Mouse (Mus musculus) kidney, postnatal 10 days (tissue): ENCODE measurements around the gene Mns1.
"Not testable (repeated sequence)": the region's sequence is repeated elsewhere in the genome, so short reads cannot be mapped to it uniquely, and the experiment has no call there.

ENCODE experiments used
- DNase-seq: peaks from one replicate; pipeline ENCODE4 v3.0.0; 2021; ENCODE audit warnings: mixed read lengths

The Mns1 gene

GRCm38 (mm10) chr9:72427861-72428260 lies 9.9 kb upstream of the Mns1 start:
- no peak for DNase-seq

GRCm38 (mm10) chr9:72434876-72435275 lies 2.9 kb upstream of the Mns1 start:
- no peak for DNase-seq

DNA sequence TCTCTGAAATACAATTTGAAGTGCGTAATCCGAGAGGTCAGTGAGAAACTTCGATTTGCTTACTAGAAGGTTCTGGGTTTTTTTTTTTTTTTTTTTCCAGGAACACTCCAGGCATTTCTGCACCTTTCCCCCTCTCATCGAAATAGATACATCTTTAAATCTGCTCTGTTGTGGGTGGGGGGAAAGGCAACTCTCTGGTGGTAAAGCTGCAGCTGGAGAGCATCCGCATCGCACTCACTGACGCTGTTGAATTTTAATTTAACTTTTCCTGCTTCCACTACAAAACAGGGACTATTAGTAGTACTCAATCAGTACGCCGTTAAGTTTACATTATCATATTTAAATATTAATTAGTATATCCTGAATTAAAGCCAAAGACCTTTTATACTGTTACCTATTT lies 938 bp downstream of the Mns1 start:
- DNase-seq, result no peak

- no peak for DNase-seq
Observed at GRCm38 (mm10) chr9:72440358-72440757, 2.5 kb downstream of the Mns1 start.

- no peak for DNase-seq
Observed at GRCm38 (mm10) chr9:72440948-72441926, 3.4 kb downstream of the Mns1 start.

DNA sequence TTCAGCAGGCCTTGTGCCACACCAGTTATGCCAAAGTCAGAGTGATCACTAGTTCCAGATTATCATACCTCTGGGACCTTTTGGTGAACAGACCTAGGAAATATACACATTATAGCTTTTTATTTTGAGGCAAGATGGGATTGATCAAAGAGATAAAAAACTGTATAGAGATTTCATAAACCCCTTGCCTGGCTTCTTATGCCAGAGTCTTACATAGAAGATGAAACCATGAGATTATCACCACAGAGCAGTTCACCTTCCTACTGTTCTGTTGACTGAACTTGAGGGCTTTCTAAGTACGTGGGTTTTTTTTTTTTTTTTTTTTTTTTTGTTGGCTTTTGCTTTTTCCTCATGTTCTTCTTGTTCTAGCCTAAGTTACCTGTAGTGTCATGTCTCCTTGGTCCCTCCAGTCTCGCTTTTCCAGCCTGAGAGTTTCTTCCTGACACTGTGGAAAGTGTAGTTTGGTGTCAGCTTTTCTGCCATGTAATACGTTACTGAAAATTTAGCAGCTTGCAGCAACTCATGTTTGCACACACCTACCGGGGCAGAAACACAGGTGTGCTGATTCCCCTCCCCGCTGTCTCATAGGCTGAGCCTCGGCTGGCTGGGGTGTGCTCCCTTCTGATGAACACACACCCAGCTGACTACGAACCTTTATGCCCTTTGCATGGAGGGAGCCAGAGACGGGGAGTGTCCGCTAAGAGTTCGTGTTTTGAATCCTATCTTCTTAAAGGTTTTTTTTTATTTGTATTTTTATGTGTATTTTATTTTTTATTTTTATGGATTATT lies 4.3 kb downstream of the Mns1 start:
- no peak for DNase-seq

DNA sequence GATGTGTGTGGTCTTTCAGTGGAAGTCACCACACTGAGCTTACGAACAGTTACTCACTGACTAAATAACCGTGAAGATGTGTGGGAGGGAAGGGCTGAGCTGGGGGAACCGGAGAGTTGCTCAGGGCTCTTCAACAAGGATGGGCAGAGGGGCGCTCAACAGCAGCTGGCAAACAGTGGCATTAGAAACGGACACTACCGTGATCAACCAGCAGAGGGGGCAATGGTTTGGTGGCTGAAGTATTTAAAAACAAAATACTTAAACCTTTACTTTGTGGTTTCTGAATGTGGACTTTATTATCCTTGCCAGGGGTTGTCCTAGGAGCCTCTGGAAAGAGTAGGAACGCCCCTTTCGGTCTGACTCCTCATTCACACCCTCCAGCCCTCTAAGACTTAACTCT lies 10.2 kb downstream of the Mns1 start:
- DNase-seq, result peak; percentile 77

DNA sequence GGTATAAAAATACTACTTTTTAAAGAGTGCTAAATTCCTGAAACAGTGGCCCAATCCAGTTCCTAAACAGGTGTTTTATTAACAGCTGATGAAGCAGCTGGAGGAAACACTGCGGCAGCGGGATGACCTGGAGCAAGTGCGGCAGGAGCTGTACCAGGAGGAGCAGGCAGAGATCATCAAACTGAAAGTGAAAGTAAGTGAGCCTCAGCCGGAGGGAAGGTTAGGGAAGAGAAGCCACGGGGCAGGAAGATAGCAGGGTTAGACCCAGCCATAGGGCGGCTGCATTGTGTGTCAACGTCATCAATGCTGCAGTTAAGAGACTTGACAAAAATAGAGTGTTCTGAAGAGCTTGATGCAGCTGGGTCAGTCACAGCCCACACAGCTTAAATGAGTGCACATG lies 11.6 kb downstream of the Mns1 start:
- no peak for DNase-seq

DNA sequence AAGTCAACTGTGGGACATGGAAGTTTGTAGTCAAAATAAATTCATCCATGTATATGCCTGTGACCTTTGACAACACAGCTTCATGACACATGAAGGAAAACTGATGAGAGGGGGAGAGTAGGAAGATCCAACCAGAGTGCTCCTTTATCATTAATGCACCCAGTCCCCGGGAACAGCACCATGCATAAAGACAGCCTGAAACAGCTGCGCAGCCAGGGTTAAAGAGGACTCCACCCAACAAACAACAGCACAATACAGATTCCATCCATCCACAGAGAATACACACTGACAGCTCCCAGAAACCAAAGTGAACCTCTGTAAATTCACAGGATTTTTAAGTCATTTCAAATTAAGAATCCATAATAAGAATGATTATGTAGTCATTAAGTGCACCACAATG lies 12.0 kb downstream of the Mns1 start:
- no peak for DNase-seq

DNA sequence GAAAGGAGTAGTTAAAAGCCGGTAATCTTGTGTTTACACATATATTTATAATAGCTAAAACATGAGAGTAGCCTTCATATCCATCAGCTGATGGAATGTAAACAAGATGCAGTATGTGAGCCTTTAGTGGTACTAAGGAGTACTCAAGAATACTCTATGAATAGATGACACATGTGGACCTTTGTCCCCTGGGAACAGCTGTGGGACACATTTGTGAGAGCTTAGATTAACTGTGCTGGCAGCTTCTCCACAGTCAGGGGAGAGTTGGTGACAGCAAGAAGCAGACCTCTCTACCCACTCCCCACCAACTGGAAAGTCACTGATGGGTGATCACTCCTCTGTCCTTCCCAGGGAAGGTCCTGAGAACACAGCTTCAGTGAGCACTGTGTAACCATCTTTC lies 12.6 kb downstream of the Mns1 start:
- DNase-seq, result no peak

DNA sequence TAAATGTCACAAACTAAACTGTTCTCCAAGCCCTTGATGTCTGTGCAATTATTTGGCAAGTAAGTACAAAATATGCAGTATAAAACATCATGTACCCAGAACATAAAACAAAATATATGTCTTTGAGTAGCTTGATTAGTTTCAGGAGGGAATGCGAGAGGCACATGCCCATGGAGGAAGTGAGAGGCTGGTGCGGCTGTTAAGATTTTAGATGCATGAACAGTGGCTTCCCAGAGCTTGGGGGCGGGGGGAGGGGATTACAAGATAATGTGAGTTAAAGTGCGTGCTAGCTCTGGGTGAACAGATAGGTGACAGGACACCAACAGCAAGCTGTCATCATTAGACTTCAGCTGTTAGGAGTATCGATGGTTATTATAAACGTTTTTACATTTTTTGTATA lies 13.3 kb downstream of the Mns1 start:
- DNase-seq, result no peak

GRCm38 (mm10) chr9:72454281-72454680 lies 16.5 kb downstream of the Mns1 start:
- DNase-seq, result not testable (repeated sequence)

- no peak for DNase-seq
Observed at GRCm38 (mm10) chr9:72456374-72456773, 18.6 kb downstream of the Mns1 start.

DNA sequence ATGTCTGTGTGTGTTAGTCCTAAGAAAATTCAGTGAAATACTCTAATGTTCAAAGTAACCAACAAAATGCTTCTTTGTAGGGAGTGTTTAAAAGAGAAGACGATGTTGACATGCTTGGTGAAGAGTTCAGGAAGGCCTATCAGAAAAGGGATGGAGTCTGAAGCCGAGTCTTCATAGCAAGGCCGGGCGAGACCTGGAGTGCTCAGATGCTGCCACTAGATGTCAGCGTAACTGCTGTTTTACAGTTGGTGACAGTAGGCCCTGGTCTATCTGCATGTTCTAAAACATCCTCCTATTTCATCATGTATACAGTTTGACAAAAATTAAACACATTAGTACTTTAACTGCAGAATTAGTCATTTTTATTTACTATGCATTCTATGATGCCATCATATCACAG lies 20.4 kb downstream of the Mns1 start:
- peak; percentile 82 for DNase-seq

DNA sequence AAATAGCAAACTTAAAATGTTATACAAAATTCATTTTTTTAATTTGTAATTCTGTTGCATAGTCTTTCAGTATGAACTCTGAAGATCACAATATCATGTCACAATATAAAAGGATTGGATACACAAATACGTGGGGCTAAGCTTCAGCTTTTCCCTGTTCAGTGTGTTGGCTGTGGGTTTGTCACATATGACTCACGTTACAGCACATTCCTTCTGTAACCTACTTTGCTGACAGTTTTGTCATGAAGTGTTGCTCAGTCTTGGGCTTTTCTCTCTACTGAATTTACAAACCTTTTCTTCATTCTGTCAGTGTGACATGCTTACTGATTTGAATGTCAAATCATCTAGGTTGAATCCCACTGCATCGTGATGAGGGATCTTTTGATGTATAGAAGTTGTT lies 21.9 kb downstream of the Mns1 start:
- no peak for DNase-seq

GRCm38 (mm10) chr9:72460767-72461166 lies 23.0 kb downstream of the Mns1 start:
- DNase-seq, result no peak

- no peak for DNase-seq
Observed at GRCm38 (mm10) chr9:72462427-72462826, 24.6 kb downstream of the Mns1 start.

GRCm38 (mm10) chr9:72464806-72465205 lies 27.0 kb downstream of the Mns1 start:
- DNase-seq, result no peak

- no peak for DNase-seq
Observed at GRCm38 (mm10) chr9:72465754-72466181, 28.0 kb downstream of the Mns1 start.

DNA sequence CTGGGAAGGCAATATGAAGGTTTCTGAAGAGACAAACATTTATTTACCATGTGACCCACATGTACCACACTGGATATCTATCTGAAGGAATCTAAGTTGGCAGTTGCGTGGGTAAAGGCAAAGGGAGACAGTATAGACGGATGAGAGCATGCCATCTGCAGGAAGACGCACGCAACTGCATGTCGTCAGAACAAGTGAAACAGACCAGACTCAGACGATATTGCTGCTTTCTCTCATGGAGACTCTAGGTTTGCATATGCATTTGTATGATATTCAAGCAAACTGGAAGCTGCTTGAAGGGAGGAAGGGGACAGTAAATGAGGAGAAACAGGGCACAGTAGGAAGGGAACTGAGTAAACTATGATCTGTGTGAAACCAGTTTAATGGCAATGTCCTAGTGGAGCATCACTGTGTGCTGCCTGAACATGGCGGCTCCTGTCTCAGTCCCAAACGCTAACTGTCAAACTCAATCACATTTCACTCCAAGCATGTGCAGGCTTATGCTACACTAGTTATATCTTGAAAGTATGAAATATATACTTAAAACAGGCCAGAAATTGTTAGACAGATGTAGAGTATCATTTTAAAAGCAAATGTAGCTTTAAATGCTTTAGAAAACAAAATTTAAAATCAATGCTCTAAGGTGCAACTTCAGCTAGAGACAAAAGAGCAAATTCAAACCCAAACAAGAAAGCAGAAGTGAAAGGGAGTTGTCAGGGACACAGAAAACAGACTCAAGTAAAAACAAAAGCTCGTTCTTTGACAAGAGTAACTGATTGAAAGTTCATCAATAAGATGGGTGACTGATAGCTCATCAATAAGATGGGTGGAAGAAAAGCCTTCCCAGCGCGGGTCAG lies 30.0 kb downstream of the Mns1 start:
- peak; percentile 30 for DNase-seq

DNA sequence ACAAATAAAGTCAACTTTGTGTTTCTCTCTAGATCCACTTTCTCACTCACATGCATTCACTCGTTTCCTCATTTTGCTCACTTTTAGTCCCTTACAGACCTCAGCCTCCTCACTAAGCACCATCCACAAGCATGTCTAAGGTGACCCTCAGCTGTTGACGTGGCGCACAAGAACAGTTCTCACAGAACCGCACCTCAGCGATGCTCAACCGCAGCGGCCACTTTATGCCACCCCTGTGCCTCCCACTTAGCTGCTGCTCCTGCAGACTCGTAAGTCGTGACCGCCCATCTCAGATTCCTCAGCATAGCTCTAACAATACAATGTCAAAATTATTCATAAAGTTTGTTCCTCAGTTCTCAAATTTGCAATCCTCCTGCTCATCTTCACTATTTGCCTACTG lies 30.8 kb downstream of the Mns1 start:
- no peak for DNase-seq

DNA sequence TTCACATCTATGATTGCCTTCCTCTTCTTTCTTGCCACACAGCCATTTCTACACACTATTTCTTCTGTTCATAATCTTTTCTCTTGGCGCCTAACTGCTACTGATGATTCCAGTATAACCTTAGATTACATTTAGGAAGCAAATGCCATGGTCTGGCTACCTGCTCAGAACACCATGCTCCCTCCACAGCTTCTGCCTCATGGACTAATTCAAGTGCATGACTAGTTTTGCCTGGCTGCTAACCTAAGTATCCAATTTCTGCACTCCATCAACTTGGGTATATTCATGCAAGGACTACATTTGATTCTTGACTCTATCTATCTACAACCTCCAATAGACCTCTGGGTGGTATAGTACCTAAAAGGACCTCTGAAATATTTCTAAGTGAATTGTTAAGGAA lies 32.0 kb downstream of the Mns1 start:
- DNase-seq, result no peak

DNA sequence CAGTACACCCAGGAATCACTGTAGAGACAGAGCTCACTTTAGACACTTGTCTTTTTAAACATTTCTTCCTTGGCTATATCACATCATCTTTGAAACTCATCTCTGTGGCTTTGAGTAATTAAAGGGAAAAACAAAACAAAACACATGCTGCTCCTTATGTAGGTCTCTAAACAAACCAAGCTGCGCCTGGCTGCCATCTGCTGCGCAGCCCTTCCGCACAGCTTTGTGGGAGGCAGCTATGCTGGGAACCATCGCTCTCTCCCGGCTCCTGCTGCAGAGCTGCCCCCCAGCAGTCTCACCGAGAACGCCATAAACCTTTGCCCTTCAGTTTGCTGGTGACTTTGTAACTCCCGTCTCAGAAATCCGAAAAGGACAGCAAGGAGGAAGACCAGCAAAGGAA lies 37.7 kb downstream of the Mns1 start:
- DNase-seq, result no peak
